Mouse (Mus musculus) adrenal gland, adult 10 weeks (tissue): Measurements from ENCODE around the gene Ccdc194. TPM values are rescaled to one million over a fixed set of nuclear protein-coding genes. Genes with fewer than 3 reads are reported as not detected.

Experiments used
- polyA plus RNA-seq: library from polyadenylated mRNA; stranded (reverse); fragments of 350-450 nt; fragmentation: Illumina TruSeq; extraction: RNeasy Lipid Tissue Mini Kit (QIAGEN cat#74804); gene quantifications from one replicate; pipeline ENCODE4 v1.2.3, GENCODE M21; 2014; ENCODE audit warnings: low read depth, low replicate concordance

Gene Ccdc194
- polyA plus RNA-seq, result not detected

GRCm38 (mm10) chr8:71525226-71526050, at the start of gene Ccdc194:
Gene Ccdc194 (minus strand): TSS chr8:71525711.

GRCm38 (mm10) chr8:71568387-71568937, 43.0 kb upstream of the Ccdc194 start, which contains the start of gene Slc27a1:
Gene Slc27a1 (plus strand): TSS chr8:71568882.

GRCm38 (mm10) chr8:71566501-71566900, 41.0 kb upstream of the Ccdc194 start, which contains the start of gene Nxnl1:
Gene Nxnl1 (minus strand): TSS chr8:71566601.

GRCm38 (mm10) chr8:71558071-71558957, 32.8 kb upstream of the Ccdc194 start, which contains the start of gene Tmem221:
Gene Tmem221 (minus strand): TSS chr8:71558871.

DNA sequence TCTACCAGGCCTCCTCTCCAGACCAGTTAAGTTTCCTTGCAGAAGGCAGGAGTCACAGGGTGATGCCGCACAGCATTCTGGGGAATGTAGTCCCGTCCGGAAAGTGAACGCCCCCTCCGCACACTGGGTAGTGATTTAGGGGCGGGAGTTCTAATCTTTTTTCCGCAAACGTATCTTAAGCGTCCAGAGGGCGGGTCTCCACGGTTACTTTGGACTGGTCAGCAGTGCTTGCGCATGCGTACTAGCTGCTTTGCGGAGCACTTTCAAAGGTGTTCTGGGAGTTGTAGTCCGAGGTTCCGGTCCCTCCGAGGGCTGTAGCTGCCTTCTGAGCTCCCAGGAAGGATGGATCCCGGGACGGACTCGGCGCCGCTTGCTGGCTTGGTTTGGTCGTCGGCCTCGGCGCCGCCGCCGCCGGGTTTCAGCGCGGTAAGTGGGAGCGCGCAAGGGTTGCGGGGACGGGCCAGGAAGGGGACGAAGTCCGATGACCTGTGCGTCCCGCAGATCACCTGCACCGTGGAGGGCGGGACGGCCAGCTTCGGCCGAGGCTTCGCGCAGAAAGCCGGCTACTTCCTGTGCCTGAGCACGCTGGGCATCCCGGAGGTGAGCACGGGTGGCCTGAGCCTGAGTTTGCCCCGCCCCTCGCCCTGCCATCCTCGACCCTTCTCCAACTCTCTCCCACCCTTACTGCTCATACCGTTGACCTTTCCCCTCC, 17.3 kb upstream of the Ccdc194 start, which contains the start of gene Mvb12a:
TSS of gene Mvb12a (plus strand) at position 291 of the 712 bp plus-strand sequence.

GRCm38 (mm10) chr8:71537028-71537867, 11.7 kb upstream of the Ccdc194 start, which contains the start of gene Bst2:
Gene Bst2 (minus strand): TSS chr8:71537456.

GRCm38 (mm10) chr8:71511644-71512043, 13.9 kb downstream of the Ccdc194 start, which contains the start of gene Plvap:
Gene Plvap (minus strand): TSS chr8:71511752.

GRCm38 (mm10) chr8:71487691-71488445, 37.6 kb downstream of the Ccdc194 start, which contains the start of gene Gtpbp3:
Gene Gtpbp3 (plus strand): TSS chr8:71488103.

DNA sequence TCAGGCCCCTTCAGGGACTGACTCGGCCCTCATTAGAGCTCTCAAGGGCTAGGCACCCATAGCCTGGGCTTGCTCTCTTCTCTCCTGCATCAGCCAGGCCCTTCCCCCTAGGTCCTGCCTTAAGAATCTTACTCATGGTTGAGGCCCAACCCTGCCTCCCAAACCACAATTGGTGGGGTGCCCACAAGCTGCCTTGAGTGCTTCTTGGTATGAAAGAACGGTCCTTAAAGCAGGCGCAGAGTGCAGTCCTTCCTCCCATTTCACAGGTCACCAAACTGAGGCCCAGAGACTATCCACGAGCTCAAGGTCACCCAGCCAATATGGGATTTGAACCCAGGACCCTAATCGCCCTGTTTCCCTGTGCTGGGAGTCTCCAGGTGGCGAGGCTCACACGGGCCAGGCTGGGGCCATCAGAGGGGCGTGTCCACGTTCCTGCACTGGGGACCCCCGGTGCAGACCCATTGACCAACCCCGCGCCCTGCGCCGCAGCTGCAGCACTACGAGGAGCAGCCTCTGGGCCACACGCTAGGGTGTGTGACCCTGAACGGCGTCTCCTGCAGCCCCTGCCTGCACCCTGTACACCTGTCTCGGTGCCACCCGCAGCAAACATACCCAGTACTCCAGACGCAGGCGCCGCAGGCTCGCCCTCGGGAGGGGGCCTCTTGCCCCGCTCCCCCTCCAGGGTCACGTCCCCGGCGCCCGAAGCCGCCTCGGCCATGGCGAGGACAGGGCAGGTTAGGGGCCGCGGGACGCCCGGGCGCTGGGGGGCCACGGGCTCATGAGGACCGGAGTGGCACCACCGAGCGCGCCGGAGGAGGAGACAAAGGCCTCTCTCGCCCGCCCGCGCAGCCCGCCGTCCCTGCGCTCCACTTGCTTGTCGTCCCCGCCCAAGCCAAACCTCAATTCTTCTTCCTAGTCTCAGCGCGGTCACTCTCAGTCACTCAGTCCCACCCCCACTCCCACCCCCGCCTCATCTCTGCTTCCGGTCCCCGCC, 40.1 kb downstream of the Ccdc194 start, which contains the start of gene Ano8:
TSS of gene Ano8 (minus strand) at position 822 of the 994 bp plus-strand sequence.

Other genes starting within 250 kb of the Ccdc194 start
- gene Use1, start 158.9 kb downstream of the Ccdc194 start, polyA plus RNA-seq, result 1.8 TPM
- 1.9 TPM for gene Ocel1, start 154.4 kb downstream of the Ccdc194 start, polyA plus RNA-seq
- 3.4 TPM for gene Nr2f6, start 143.8 kb downstream of the Ccdc194 start, polyA plus RNA-seq
- gene Ushbp1, start 129.9 kb downstream of the Ccdc194 start, polyA plus RNA-seq, result 2.4 TPM
- gene Babam1, start 128.8 kb downstream of the Ccdc194 start, polyA plus RNA-seq, result 30.8 TPM
- gene Ankle1, start 119.7 kb downstream of the Ccdc194 start, polyA plus RNA-seq, result 0.41 TPM
- gene Abhd8, start 62.1 kb downstream of the Ccdc194 start, polyA plus RNA-seq, result 1.1 TPM
- gene Mrpl34, start 60.8 kb downstream of the Ccdc194 start, polyA plus RNA-seq, result 10.8 TPM
- 3.4 TPM for gene Dda1, start 56.5 kb downstream of the Ccdc194 start, polyA plus RNA-seq
- gene Ano8, start 39.7 kb downstream of the Ccdc194 start, polyA plus RNA-seq, result 1.0 TPM
- gene Gtpbp3, start 37.6 kb downstream of the Ccdc194 start, polyA plus RNA-seq, result 1.6 TPM
- 4.8 TPM for gene Plvap, start 14.0 kb downstream of the Ccdc194 start, polyA plus RNA-seq
- 6.9 TPM for gene Bst2, start 11.7 kb upstream of the Ccdc194 start, polyA plus RNA-seq
- 0.70 TPM for gene Mvb12a, start 17.2 kb upstream of the Ccdc194 start, polyA plus RNA-seq
- 3.8 TPM for gene Tmem221, start 33.2 kb upstream of the Ccdc194 start, polyA plus RNA-seq
- 0.35 TPM for gene Nxnl1, start 40.9 kb upstream of the Ccdc194 start, polyA plus RNA-seq
- gene Slc27a1, start 43.2 kb upstream of the Ccdc194 start, polyA plus RNA-seq, result 14.2 TPM
- 0.82 TPM for gene Pgls, start 66.5 kb upstream of the Ccdc194 start, polyA plus RNA-seq
- not detected for gene Fam129c, start 71.9 kb upstream of the Ccdc194 start, polyA plus RNA-seq
- gene Colgalt1, start 85.3 kb upstream of the Ccdc194 start, polyA plus RNA-seq, result 54.8 TPM
- 0.70 TPM for gene Unc13a, start 146.0 kb upstream of the Ccdc194 start, polyA plus RNA-seq
- not detected for gene Jak3, start 150.6 kb upstream of the Ccdc194 start, polyA plus RNA-seq
- gene Insl3, start 163.5 kb upstream of the Ccdc194 start, polyA plus RNA-seq, result not detected
- 9.2 TPM for gene B3gnt3, start 176.1 kb upstream of the Ccdc194 start, polyA plus RNA-seq
- gene Fcho1, start 200.0 kb upstream of the Ccdc194 start, polyA plus RNA-seq, result not detected